Mouse (Mus musculus) retina, postnatal 7 days (tissue): ENCODE results near the gene Krt78.
"Not testable (repeated sequence)": the region's sequence is repeated elsewhere in the genome, so short reads cannot be mapped to it uniquely, and the experiment has no call there.

Experiments
- DNase-seq: peaks from one replicate; pipeline ENCODE4 v3.0.0-alpha.2; 2012; ENCODE audit warnings: low read depth, low spot score

Gene Krt78

DNA sequence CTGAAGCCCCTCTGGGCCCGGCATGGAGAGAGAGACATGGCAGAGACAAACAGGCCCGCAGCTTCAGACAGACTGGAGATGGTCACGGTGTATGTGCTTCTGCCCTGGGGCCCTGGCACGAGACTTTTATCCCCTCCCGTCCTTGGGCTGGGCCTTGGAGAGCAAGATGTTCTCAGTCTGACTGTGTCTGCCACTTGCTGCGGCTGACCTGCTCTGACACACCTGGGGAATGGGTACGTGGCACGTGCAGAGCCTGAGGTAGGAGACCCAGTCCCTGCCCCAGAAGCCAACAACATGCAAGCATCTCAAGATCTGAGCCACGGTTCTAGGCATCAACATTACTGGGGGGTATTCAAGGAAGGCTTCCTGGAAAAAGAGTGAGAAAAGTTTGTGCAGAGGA is at the start of gene Krt78:
Gene Krt78, minus strand, starts transcription at position 101 of the 400 bp plus-strand sequence.
- no peak for DNase-seq

DNA sequence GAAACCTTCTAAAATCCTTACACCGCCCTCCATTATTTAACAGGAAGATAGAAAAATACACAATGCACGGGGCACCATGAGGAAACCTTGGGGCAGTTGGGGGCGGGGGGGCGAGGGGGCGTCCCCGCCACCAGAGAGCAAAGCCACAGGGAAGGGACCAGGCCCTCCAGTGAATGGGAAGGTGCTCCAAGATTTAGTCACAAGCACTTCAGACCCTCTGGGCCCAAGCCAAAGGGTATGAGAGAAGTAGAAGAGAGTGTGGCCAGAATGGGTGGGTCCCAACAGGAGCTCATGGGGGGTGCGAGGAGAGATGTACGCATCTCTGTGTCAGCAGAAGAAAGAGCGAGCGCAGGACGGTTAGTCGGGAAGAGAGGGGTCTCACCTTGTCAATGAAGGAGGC is 49.4 kb upstream of the Krt78 start:
- no peak for DNase-seq

DNA sequence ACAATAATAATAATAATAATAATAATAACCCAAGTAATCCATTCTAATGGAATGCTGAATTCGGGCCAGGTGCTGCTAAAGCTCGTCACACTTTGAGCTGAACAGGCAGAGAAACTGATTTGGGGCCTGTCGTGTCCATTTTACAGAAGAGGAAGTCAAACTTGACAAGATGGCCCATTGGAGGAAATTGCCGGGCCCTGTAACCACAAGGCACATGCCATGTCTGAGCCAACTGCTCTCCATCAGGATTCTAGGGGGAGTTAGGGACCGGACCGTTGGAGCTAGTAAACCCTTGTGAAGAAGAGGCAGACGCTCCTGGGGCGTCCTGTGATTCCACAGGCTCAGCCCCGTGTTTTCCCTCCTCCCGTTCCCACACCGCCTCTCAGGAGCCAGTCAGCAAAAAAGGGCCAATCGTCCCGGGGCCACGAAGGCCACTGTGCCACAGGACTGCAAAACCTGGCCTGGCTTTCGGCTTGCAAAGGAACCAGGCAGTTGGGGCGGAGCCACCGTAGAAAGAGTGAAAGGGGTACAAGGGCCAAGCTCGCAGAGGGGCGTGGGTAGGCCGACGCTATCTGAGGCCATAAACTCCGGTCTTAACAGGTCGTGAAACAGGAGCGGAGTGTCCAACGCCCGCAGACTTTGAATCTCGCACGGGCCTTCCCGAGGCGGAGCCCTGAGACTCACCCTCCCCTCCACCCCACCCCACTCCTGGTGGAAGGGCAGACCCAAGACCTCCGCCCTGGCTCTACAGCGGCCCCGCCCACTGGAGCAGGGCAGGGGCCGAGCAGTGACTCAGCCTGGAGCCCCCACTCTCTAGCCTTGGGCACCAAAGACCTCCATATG is 48.8 kb upstream of the Krt78 start:
- DNase-seq = no peak

- no peak for DNase-seq
Measured at GRCm38 (mm10) chr15:101999676-102000335, 45.7 kb upstream of the Krt78 start.

DNA sequence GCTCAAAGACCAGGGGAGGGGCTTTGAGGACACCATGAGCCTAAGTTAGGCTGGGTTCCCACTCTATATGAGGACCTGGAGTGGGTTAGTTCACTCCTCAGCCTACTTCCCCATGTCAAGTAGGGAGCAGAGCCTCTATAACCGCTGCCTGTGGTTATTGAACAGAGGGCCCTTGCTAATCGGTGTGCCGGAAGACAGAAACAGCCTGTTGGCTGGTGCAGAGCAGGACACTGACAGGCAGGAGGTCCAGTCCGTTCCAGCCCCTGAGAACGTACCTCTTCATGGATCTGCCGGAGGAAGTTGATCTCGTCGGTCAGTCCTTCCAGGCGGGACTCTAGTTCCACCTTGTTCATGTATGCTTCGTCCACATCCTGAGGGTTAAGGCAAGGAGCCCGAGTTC is 45.1 kb upstream of the Krt78 start:
- DNase-seq = no peak

GRCm38 (mm10) chr15:101996450-101997078 is 42.5 kb upstream of the Krt78 start:
- DNase-seq = not testable (repeated sequence)

GRCm38 (mm10) chr15:101995484-101996236 is 41.6 kb upstream of the Krt78 start:
- DNase-seq = no peak

DNA sequence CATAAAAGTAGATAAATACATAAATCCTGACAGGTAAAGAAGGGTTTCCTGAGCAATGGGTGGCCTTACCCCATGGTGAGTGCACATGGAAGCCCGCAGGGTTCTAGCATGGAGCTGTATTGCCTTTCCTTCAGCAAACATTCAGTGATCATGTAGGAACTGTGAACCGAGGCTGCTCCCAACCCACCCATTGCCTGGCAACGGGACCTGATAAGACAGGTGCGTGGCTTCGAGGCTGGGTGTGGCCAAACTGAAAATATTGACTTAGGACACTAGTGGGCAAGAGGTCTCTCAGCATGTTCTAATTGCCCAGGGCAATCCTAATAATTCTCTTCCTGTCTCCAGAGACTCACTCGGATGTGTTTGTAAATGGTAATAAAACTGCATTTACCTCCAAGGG is 40.3 kb upstream of the Krt78 start:
- no peak for DNase-seq

DNA sequence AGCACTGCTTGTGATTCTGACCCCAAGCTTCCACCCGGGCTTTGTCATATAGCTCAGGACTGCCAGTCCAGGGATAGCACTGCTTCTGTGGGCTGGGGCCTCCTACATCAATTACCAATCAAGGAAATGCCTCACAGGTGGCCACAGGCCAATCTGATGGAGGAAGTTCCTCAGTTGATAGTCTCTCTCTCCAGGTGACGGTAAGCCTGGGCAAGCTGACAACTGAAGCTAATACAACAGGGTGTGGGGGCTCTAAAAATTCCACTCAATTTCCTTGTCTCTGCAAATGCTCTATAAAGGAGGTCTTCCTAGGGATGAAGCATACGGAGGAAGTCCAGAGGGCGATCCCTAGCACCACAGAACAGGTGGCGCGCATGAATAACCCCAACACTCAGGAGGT is 36.9 kb upstream of the Krt78 start:
- DNase-seq = no peak

DNA sequence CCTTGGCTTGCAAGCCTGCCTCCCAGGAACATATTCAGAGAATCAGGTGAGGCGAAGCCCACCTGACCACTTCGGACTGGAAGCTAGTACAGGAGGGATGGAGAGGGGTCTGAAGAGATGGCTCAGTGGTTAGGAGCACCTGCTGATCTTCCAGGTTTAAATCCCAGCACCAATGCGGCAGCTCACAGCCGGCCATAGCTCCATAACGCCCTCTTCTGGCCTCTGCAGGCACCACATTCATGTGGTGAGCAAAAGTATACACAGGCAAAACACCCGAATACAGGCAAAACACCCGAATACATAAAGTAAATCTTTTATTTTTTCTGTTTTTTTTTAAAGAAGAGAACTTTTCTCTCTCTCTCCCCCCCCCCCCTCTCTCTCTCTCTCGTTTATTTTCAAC is 34.6 kb upstream of the Krt78 start:
- no peak for DNase-seq

- DNase-seq = peak; percentile 77
Measured at GRCm38 (mm10) chr15:101988119-101988518, 34.0 kb upstream of the Krt78 start.

DNA sequence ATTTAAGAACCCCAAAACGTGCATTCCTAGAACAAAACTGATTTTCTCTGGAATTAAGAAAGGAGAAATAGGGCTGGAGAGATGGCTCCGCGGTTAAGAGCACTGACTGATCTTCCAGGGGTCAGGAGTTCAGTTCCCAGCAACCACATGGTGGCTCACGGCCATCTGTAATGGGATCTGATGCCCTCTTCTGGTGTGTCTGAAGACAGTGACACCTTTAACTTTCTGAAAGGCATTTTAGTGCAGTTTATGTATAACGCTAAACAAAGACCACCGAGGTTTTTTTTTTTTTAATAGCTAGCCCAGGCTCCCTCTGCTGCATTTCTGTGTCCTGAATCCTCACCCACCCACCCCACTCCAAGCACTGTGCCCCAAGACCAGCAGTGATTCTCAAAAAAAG is 30.7 kb upstream of the Krt78 start:
- no peak for DNase-seq

DNA sequence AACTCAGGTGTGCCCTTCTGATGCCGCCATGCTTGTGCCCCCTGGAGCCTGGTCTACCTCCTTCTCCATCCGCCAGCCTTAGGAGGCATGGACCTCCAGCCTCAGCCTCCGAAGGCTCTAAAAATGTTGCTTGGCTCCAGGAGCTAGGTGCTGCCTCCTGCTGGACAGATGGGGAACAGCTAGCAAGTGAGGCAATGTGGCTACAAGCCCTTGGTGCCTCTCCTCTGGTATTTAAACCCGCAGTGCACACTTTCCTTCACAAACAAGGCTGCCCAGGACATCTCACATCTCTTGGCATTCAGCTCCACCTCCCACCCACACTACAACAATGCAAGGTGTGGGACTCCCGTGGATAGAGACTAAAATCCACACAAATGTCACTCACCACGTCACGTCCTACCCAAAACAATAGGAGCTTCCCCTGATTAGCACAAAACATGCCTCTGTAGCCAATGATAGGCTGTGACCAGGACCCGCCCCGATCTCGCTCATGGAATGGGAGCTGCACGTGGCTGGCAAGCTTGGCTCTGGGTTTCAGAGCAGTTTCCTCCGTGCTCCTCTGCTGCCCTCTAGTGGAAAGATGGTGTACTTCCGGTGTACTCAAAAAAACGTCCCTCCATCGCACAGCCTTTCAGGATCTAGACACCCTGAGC is 30.0 kb upstream of the Krt78 start:
- peak; percentile 86 for DNase-seq

DNA sequence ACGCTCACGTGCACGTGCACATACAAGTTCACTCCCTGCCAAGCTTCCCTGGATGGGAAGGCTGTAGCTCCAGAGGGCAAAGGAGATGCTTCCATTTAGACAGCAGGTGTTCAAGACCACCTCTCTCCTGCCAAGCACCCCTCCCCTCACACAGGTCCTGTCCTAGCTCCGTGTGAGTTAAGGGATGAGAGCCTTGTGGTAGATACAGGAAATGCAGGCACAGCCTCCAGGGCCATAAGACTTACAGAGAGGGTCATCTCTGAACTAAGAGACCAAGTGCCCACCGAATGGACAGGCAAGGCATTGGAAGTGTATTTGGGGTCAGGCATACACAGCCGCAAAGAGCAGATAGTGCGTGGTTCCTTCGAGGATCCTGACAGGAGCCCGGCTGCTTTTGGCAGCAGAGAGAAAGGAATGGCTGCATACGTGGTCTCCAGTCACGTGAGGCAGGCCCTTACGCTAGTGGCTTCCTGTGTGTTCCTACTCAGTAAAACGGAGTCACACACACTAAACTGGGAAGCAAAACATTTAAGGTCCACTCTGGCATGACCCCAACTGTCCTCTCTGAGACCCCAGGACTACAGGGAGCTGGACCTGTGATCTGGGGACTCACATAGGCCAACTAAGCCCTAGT is 29.3 kb upstream of the Krt78 start:
- DNase-seq = no peak

GRCm38 (mm10) chr15:101980849-101981248 is 26.8 kb upstream of the Krt78 start:
- no peak for DNase-seq

GRCm38 (mm10) chr15:101977043-101977726 is 23.1 kb upstream of the Krt78 start:
- peak; percentile 81 for DNase-seq

- DNase-seq = no peak
Measured at GRCm38 (mm10) chr15:101976641-101977040, 22.6 kb upstream of the Krt78 start.

- DNase-seq = no peak
Measured at GRCm38 (mm10) chr15:101976023-101976422, 21.9 kb upstream of the Krt78 start.

DNA sequence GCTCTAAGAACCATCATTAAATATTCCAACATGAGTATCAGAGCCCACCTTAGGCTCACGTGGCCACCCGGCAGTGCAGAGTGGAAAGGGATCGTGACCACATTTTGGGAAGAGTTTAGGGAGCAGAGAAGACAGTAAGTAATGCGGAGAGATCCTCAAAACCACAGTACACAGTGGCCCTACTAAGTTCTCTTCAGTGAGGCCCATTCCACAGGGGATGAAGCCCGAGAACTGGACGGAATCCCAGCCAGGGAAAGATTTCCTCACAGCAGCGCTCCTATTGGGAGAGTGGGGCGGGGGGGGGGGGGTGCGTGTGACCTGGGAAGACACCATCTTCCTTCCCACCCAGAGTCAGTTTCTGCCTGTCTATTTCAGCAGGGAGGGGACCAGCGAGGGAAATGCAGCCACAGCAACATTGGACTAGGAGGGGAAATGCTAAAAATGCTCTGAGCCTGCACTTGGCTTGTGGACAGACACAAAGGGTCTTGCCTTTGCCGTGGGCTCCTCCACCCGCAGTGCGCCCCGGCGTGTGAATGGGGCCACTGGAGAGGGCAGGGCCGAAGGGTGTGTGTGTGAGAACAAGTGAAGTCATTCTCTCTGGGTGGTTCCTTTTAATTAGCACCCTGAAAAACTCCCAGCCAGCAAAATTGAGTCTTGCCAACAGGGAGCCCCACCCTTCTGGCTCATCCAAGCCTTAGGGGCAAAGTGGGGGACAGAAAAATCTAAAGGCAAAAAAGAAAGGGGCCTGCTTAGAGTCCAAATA is 20.2 kb upstream of the Krt78 start:
- no peak for DNase-seq
